Mouse (Mus musculus): ENCODE measurements around the gene P4ha1.

- TF ChIP-seq EP300 (IDR thresholded peaks at IDR 0.05; ENCODE audit: low read depth) (no peak), CTCF (IDR thresholded peaks at IDR 0.05; ENCODE audit: low read depth) (no peak)
Observed at GRCm38 (mm10) chr10:59322271-59322670, 825 bp upstream of the P4ha1 start.

Measured in liver, embryonic 14.5 days (tissue).